Comparison of ENCODE assay signal across 8 mouse cellular contexts in genomic region chr1:179516941-179517712, GRCm38 (mm10). TPM values are rescaled to one million over a fixed set of nuclear protein-coding genes. Genes with fewer than 3 reads are reported as not detected.
A peak's percentile ranks its signal among the peaks of the same experiment; 100 is the strongest.
DNase-seq lines count a peak whose midpoint lies in the region; ATAC-seq and TF ChIP-seq lines count a peak whose summit lies in the region.

No protein-coding gene starts in this region.

- H3K4me2 ChIP-seq in midbrain, postnatal 0 days (ENCODE audit: low read depth, low read length, poor library complexity, severe bottlenecking) = peak overlapping the region; percentile 96

- H3K79me2 ChIP-seq in liver, adult 2 months (ENCODE audit: control insufficient read depth, insufficient read depth, low read length) = no peaks in the 10 kb centered on the region

- no peaks in the 10 kb centered on the region for H3K27me3 ChIP-seq in liver, adult 2 months (ENCODE audit: control insufficient read depth, insufficient read depth, low read length)
- H3K27me3 ChIP-seq in midbrain, postnatal 0 days (ENCODE audit: insufficient read depth, low read length) = no peaks in the 10 kb centered on the region

- H3K9ac ChIP-seq in liver, adult 2 months (ENCODE audit: low read depth, low read length) = peak overlapping the region; percentile 52
- peak overlapping the region; percentile 72 for H3K9ac ChIP-seq in midbrain, postnatal 0 days (replicated peaks; ENCODE audit: low read length, poor library complexity, severe bottlenecking)

- intact Hi-C loops in heart, postnatal 10 days (cut with DNase I) = no loop called here

- TF ChIP-seq CTCF in liver, adult 2 months (IDR thresholded peaks at IDR 0.05; ENCODE audit: low read depth, low read length) = 0 out of 2 replicates have a peak, but pooled peaks have one; percentile 1
- TF ChIP-seq CTCF in midbrain, postnatal 0 days (IDR thresholded peaks at IDR 0.05) = no peak

- no peaks in the 10 kb centered on the region for H3K9me3 ChIP-seq in midbrain, postnatal 0 days (ENCODE audit: low read length)

- no peak for TF ChIP-seq POLR2A in liver, adult 2 months (IDR thresholded peaks at IDR 0.05; ENCODE audit: extremely low read depth, insufficient read depth, low read length)

- peak; percentile 21 for DNase-seq in adrenal gland, adult 2 months
- DNase-seq in adrenal gland, postnatal 25 days = no peak
- DNase-seq in MEL-GATA-1-ER (ENCODE audit: extremely low read depth, low read depth) = peak; percentile 48
- peak; percentile 68 for DNase-seq in embryo, embryonic 10.5 days (ENCODE audit: low spot score)
- peak; percentile 6 to 28 for DNase-seq in heart, postnatal 10 days
- peak; percentile 25 for DNase-seq in liver, adult 2 months (ENCODE audit: extremely low read depth, low read depth, low spot score)
- no peak for DNase-seq in midbrain, postnatal 0 days (ENCODE audit: low spot score)
- no peak for DNase-seq in ovary, postnatal 14 days (ENCODE audit: low spot score)

- peak overlapping the region; percentile 63 for H3K4me3 ChIP-seq in liver, adult 2 months (ENCODE audit: insufficient read depth, low read depth, low read length)
- H3K4me3 ChIP-seq in midbrain, postnatal 0 days (ENCODE audit: low read depth, low read length) = peak overlapping the region; percentile 89

- H3K4me1 ChIP-seq in liver, adult 2 months (ENCODE audit: control insufficient read depth, insufficient read depth, low read length) = peaks cover 7% of the 10 kb centered on the region; the same call in 1 of the 2 replicates
- H3K4me1 ChIP-seq in midbrain, postnatal 0 days (ENCODE audit: insufficient read depth, low read length) = peaks cover 3% of the 10 kb centered on the region; the same call in 1 of the 2 replicates

- no peak overlapping the region for H3K27ac ChIP-seq in liver, adult 2 months (replicated peaks; ENCODE audit: insufficient read depth, low read depth, low read length)
- H3K27ac ChIP-seq in midbrain, postnatal 0 days (ENCODE audit: low read depth, low read length) = no peak overlapping the region

- no peaks in the 10 kb centered on the region for H3K36me3 ChIP-seq in liver, adult 2 months (ENCODE audit: control insufficient read depth, insufficient read depth, low read length)
- H3K36me3 ChIP-seq in midbrain, postnatal 0 days (ENCODE audit: insufficient read depth, low read length) = no peaks in the 10 kb centered on the region

- ATAC-seq in midbrain, postnatal 0 days (ENCODE audit: low FRiP score) = peak; percentile 72; the same call in 1 of the 2 replicates

- WGBS in liver, adult 2 months = 1% methylated on average over 21 of the region's 21 CpGs
- 2% methylated on average over 21 of the region's 21 CpGs for WGBS in midbrain, postnatal 0 days

RNA-seq across cellular contexts. Expression of gene Smyd3, which starts 0.7 kb away (rescaled TPM):
- 1 to 10 TPM; 5.0 to 7.1 TPM for total RNA-seq in adrenal gland, adult 2 months (2021)
- 0.69 and 0.80 TPM in 2 replicates for polyA plus RNA-seq in adrenal gland, adult 2 months (2012; rRNA removed)
- total RNA-seq in adrenal gland, postnatal 25 days (2021) = 5.4 and 9.6 TPM in 2 replicates
- 1 to 10 TPM; 5.8 to 6.7 TPM for total RNA-seq in heart, postnatal 10 days (2021)
- total RNA-seq in liver, adult 2 months (2014; rRNA removed) = 6.4 and 7.0 TPM in 2 replicates
- polyA plus RNA-seq in liver, adult 2 months (2012; rRNA removed) = 1.4 TPM in 2 replicates
- 15.8 and 24.4 TPM in 2 replicates for total RNA-seq in midbrain, postnatal 0 days (2014; rRNA removed)
- 23.1 and 28.4 TPM in 2 replicates for polyA plus RNA-seq in midbrain, postnatal 0 days (2015; fragmentation: Nextera tagmentation; extraction: Ambion mirVana)

RNA-seq across cellular contexts. Expression of gene Tfb2m, which starts 28.9 kb away (rescaled TPM):
- total RNA-seq in adrenal gland, adult 2 months (2021) = 10 to 100 TPM; 58.7 to 59.7 TPM
- polyA plus RNA-seq in adrenal gland, adult 2 months (2012; rRNA removed) = 6.0 and 6.4 TPM in 2 replicates
- total RNA-seq in adrenal gland, postnatal 25 days (2021) = 45.1 and 48.6 TPM in 2 replicates
- total RNA-seq in heart, postnatal 10 days (2021) = 10 to 100 TPM; 32.5 to 37.9 TPM
- total RNA-seq in liver, adult 2 months (2014; rRNA removed) = 21.7 and 22.2 TPM in 2 replicates
- polyA plus RNA-seq in liver, adult 2 months (2012; rRNA removed) = 8.2 and 9.2 TPM in 2 replicates
- 13.4 and 14.2 TPM in 2 replicates for total RNA-seq in midbrain, postnatal 0 days (2014; rRNA removed)
- 29.5 and 31.1 TPM in 2 replicates for polyA plus RNA-seq in midbrain, postnatal 0 days (2015; fragmentation: Nextera tagmentation; extraction: Ambion mirVana)

RNA-seq across cellular contexts. Expression of gene Cnst, which starts 29.0 kb away (rescaled TPM):
- total RNA-seq in adrenal gland, adult 2 months (2021) = 10 to 100 TPM; 26.3 to 35.1 TPM
- polyA plus RNA-seq in adrenal gland, adult 2 months (2012; rRNA removed) = 13.5 and 14.5 TPM in 2 replicates
- 43.4 and 60.7 TPM in 2 replicates for total RNA-seq in adrenal gland, postnatal 25 days (2021)
- total RNA-seq in heart, postnatal 10 days (2021) = 10 to 100 TPM; 38.6 to 44.9 TPM
- total RNA-seq in liver, adult 2 months (2014; rRNA removed) = 14.9 and 15.3 TPM in 2 replicates
- polyA plus RNA-seq in liver, adult 2 months (2012; rRNA removed) = 3.9 and 4.6 TPM in 2 replicates
- total RNA-seq in midbrain, postnatal 0 days (2014; rRNA removed) = 35.8 and 36.8 TPM in 2 replicates
- polyA plus RNA-seq in midbrain, postnatal 0 days (2015; fragmentation: Nextera tagmentation; extraction: Ambion mirVana) = 16.4 and 16.5 TPM in 2 replicates

Comparison
In these comparisons a context has a peak if more than half of its experiments do, and no peak if none do; other contexts are left out.
1. DNase-seq: peak in adrenal gland, adult 2 months (single experiment), MEL-GATA-1-ER (single experiment), embryo, embryonic 10.5 days (single experiment), heart, postnatal 10 days (2 of 2) and liver, adult 2 months (single experiment); none in adrenal gland, postnatal 25 days (single experiment), midbrain, postnatal 0 days (single experiment) and ovary, postnatal 14 days (single experiment).